ENCODE assay signal across 1 mouse cellular context in the genomic region with DNA sequence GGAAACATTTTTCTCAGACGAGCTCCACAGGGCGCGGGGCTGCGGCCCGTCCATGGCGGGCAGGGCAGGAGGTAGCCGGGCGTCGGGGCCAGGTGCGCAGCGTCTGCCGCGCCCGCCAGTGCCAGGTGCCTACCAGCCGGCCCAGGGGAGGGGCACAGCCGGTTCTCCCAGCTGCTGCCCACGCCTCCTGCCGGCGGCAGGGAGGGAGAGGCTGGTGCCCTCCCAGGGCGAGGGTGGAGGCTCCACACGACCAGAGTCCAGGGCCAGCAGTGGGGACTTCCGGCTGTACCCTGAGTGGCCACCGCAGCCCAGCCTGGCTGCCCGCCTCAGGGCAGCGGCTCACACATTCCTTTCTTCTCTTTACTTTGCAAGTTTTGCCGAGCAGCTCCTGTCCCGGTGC.
TF ChIP-seq lines count a peak whose summit lies in the region.

No protein-coding gene starts in this region.

TF ChIP-seq in ES-E14, 5 proteins besides CTCF, POLR2A, EP300 and RAD21:
- TF ChIP-seq ZC3H11A (IDR thresholded peaks at IDR 0.05; ENCODE audit: borderline replicate concordance, low read depth, low read length): no peak
- no peak for TF ChIP-seq CHD2 (IDR thresholded peaks at IDR 0.05; ENCODE audit: low read depth, low read length)
- TF ChIP-seq MAFK (IDR thresholded peaks at IDR 0.05; ENCODE audit: insufficient read depth, low read depth, low read length): no peak
- TF ChIP-seq HCFC1 (IDR thresholded peaks at IDR 0.05; ENCODE audit: borderline replicate concordance, insufficient read depth, low read length): no peak
